Mouse (Mus musculus): ENCODE measurements around the gene Abca6. TPM values are rescaled to one million over a fixed set of nuclear protein-coding genes. Genes with fewer than 3 reads are reported as not detected.

Gene Abca6
- total and polyA plus RNA-seq, 3 experiments, result 0.25 to 0.81 (median 0.68) TPM

DNA sequence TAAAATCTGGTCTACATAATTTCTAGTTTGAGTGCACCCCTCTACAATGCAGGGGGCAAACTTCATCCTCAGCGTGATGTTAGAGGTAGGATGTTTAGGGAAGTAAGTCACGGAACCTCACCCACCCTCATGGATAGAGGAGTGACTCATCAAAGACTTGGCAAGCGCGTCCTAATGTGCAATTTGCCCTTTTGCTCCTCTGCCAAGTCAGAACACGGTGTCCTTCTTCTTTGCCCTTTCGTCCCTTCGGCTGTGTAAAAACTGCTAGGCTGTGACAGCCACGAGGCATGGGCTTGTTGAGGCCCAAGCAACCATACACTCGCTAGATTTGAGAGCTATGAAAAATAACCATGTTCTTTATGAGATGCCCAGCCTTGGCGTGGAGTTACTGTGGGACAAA lies 6.8 kb downstream of the Abca6 start:
- DNase-seq (ENCODE audit: extremely low read depth), result no peak
- TF ChIP-seq CHD2 (IDR thresholded peaks at IDR 0.05; ENCODE audit: low read length), result no peak
- H3K36me3 ChIP-seq (replicated peaks in 1 of 2; ENCODE audit: control insufficient read depth in 1 of 2, insufficient read depth in 1 of 2, low read length in 1 of 2), result no peaks in the 10 kb centered on the region
- dilution Hi-C loops (cut with MboI; ENCODE audit: extremely low pct_ligation_motif_present, extremely low pct_unique_long_range_greater_than_20kb, low sequenced_read_pairs), result no loop called here
- no peaks in the 10 kb centered on the region for H3K79me2 ChIP-seq (replicated peaks; ENCODE audit: control insufficient read depth, extremely low read depth, insufficient read depth, poor library complexity, severe bottlenecking)
- H3K4me1 ChIP-seq (ENCODE audit: control insufficient read depth in 1 of 2, insufficient read depth in 2 of 2), result no peaks in the 10 kb centered on the region
- in situ Hi-C loops (cut with MboI; ENCODE audit: low pct_ligation_motif_present, low pct_unique_long_range_greater_than_20kb, low sequenced_read_pairs), result no loop called here
- H3K9me3 ChIP-seq (replicated peaks; ENCODE audit: low read length), result no peaks in the 10 kb centered on the region
- H3K4me3 ChIP-seq (replicated peaks in 1 of 3; ENCODE audit: low read depth in 2 of 3, low read length in 2 of 3, poor library complexity in 1 of 3), result no peak overlapping the region
- H3K27me3 ChIP-seq (replicated peaks), result no peaks in the 10 kb centered on the region
- H3K4me2 ChIP-seq (ENCODE audit: insufficient read depth, low read depth, poor library complexity, severe bottlenecking), result no peak overlapping the region
- no peak overlapping the region for H3K27ac ChIP-seq (ENCODE audit: insufficient read depth, low read depth)
- H3K9ac ChIP-seq (ENCODE audit: insufficient read depth, low read depth), result no peak overlapping the region

DNA sequence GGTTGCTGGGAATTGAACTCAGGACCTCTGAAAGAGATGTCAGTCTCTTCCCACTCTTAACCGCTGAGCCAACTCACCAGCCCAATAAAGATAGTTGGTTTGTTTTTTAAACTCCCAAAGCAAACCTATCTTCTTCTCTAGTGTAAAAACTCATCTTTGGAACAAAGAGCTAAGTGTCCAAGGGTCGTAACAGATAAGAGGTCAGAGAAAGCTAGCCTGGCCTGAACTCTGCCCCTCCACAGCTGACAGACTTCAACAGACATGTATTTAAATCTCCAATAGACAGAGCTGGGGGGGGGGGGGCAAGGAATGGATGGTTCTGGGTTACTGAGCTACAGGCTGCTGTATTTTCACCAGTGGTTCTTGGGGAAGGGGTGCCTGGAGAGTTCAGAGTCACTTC lies 14.1 kb downstream of the Abca6 start:
- Histone ChIP-seq H3K9ac (ENCODE audit: insufficient read depth, low read depth) (no peak overlapping the region), H3K4me1 (ENCODE audit: control insufficient read depth in 1 of 2, insufficient read depth in 2 of 2) (peaks cover 2 to 13% of the 10 kb centered on the region in 2 experiments; a peak in 3 of 4 replicates), H3K9me3 (replicated peaks; ENCODE audit: low read length) (no peaks in the 10 kb centered on the region), H3K36me3 (replicated peaks in 1 of 2; ENCODE audit: control insufficient read depth in 1 of 2, insufficient read depth in 1 of 2, low read length in 1 of 2) (no peaks in the 10 kb centered on the region), H3K27ac (ENCODE audit: insufficient read depth, low read depth) (no peak overlapping the region), H3K79me2 (replicated peaks; ENCODE audit: control insufficient read depth, extremely low read depth, insufficient read depth, poor library complexity, severe bottlenecking) (no peaks in the 10 kb centered on the region), H3K4me3 (replicated peaks in 1 of 3; ENCODE audit: low read depth in 2 of 3, low read length in 2 of 3, poor library complexity in 1 of 3) (no peak overlapping the region), H3K4me2 (ENCODE audit: insufficient read depth, low read depth, poor library complexity, severe bottlenecking) (no peak overlapping the region), H3K27me3 (replicated peaks) (no peaks in the 10 kb centered on the region)
- no peak for DNase-seq (ENCODE audit: extremely low read depth)
- in situ Hi-C loops (cut with MboI; ENCODE audit: low pct_ligation_motif_present, low pct_unique_long_range_greater_than_20kb, low sequenced_read_pairs), result no loop called here
- dilution Hi-C loops (cut with MboI; ENCODE audit: extremely low pct_ligation_motif_present, extremely low pct_unique_long_range_greater_than_20kb, low sequenced_read_pairs), result no loop called here
- TF ChIP-seq USF2 (conservative IDR thresholded peaks at IDR 0.05; ENCODE audit: low read depth, low read length) (no peak), ELF1 (IDR thresholded peaks at IDR 0.05; ENCODE audit: low read depth, low read length) (no peak), SMC3 (IDR thresholded peaks at IDR 0.05; ENCODE audit: low read depth, low read length) (no peak), ZNF384 (IDR thresholded peaks at IDR 0.05; ENCODE audit: low read depth, low read length) (no peak), JUN (IDR thresholded peaks at IDR 0.05; ENCODE audit: insufficient read depth, low read depth, low read length) (no peak), ZMIZ1 (IDR thresholded peaks at IDR 0.05; ENCODE audit: low read depth, low read length) (no peak), ZC3H11A (IDR thresholded peaks at IDR 0.05; ENCODE audit: low read depth, low read length) (no peak), TCF12 (IDR thresholded peaks at IDR 0.05; ENCODE audit: low read depth, low read length) (no peak), CHD1 (IDR thresholded peaks at IDR 0.05; ENCODE audit: low read depth, low read length) (no peak), BHLHE40 (IDR thresholded peaks at IDR 0.05; ENCODE audit: low read depth, low read length) (no peak), JUND (conservative IDR thresholded peaks at IDR 0.05; ENCODE audit: low read depth, low read length) (no peak), HCFC1 (IDR thresholded peaks at IDR 0.05; ENCODE audit: low read depth, low read length) (no peak), GABPA (IDR thresholded peaks at IDR 0.05; ENCODE audit: insufficient replicate concordance, low read depth, low read length) (no peak)

DNA sequence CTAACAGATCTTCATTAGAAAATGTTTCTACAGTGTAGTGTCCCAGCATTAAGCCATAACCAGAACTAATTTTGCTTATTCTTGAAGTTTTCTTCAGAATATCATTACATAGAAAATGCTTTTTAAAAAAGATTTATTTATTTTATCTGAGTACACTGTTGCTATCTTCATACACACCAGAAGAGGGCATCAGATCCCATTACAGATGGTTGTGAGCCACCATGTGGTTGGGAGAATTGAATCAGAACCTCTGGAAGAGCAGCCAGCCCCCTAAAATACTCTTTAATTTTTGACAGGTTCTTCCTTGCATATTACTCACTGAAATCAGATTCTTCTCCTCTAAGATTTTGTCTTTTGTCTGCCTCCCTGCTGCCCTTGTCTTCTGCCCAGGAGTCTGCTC lies 18.6 kb downstream of the Abca6 start:
- Histone ChIP-seq H3K9ac (ENCODE audit: insufficient read depth, low read depth) (no peak overlapping the region), H3K4me2 (ENCODE audit: insufficient read depth, low read depth, poor library complexity, severe bottlenecking) (no peak overlapping the region), H3K4me3 (replicated peaks in 1 of 3; ENCODE audit: low read depth in 2 of 3, low read length in 2 of 3, poor library complexity in 1 of 3) (no peak overlapping the region), H3K9me3 (replicated peaks; ENCODE audit: low read length) (no peaks in the 10 kb centered on the region), H3K36me3 (replicated peaks in 1 of 2; ENCODE audit: control insufficient read depth in 1 of 2, insufficient read depth in 1 of 2, low read length in 1 of 2) (no peaks in the 10 kb centered on the region), H3K27me3 (replicated peaks) (no peaks in the 10 kb centered on the region), H3K79me2 (replicated peaks; ENCODE audit: control insufficient read depth, extremely low read depth, insufficient read depth, poor library complexity, severe bottlenecking) (no peaks in the 10 kb centered on the region), H3K4me1 (ENCODE audit: control insufficient read depth in 1 of 2, insufficient read depth in 2 of 2) (peaks cover 2 to 11% of the 10 kb centered on the region in 2 experiments; a peak in 3 of 4 replicates), H3K27ac (ENCODE audit: insufficient read depth, low read depth) (no peak overlapping the region)
- in situ Hi-C loops (cut with MboI; ENCODE audit: low pct_ligation_motif_present, low pct_unique_long_range_greater_than_20kb, low sequenced_read_pairs), result no loop called here
- no peak for DNase-seq (ENCODE audit: extremely low read depth)
- TF ChIP-seq POLR2AphosphoS2 (IDR thresholded peaks at IDR 0.05; ENCODE audit: low read depth, low read length) (no peak), SMC3 (IDR thresholded peaks at IDR 0.05; ENCODE audit: low read depth, low read length) (peak; percentile 17; the same call in 1 of the 2 replicates), CTCF (conservative IDR thresholded peaks at IDR 0.05 in 1 of 2, IDR thresholded peaks at IDR 0.05 in 1 of 2; ENCODE audit: low read depth in 2 of 2, low read length in 2 of 2) (peak in 1 of 2 experiments; percentile 57; a peak in 2 of 4 replicates)
- dilution Hi-C loops (cut with MboI; ENCODE audit: extremely low pct_ligation_motif_present, extremely low pct_unique_long_range_greater_than_20kb, low sequenced_read_pairs), result no loop called here
